Mouse (Mus musculus): Measurements from ENCODE around the gene Sphk1.

DNA sequence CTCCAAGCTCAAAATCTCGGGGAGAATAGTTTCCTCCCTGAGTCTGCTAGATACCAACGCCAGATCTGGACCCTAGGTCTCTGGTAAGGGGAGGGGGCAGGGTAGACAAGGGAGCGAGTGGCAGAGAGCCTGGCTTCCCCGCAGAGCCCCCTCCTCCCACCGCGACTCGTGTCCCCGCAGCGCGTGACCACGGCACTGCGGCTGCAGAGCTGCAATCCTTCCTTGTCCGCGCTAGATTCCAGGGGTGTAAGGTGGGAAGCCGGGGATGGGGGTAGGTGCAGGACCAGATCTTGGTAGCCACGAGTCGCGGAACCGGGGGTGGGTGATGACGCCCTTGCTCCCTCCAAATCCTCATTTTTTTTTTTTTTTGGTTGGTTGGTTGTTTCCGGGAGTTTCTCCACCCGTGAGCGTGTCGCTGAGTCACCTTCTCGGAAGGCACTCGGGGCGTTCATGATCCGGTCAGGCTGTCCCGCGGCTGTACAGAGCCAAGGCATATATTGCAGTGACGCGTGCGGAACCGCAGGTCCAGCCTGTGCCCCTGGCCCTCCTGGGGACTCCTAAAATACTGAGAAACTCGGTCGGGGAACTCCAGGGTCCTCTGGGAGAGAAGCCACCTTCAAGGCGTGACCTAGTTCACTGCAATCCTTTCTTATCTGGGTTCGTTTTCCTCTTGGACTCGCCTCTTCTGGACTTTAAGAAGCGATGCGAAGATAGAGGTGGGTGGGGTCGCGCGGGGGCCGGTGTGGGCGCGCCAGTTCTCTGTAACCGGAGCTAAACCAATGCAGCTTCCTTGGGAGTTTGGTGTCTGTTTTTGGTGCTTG is 856 bp downstream of the Sphk1 start:
- TF ChIP-seq GATA1 (IDR thresholded peaks at IDR 0.05; ENCODE audit: borderline replicate concordance, low read length) (no peak), FLI1 (IDR thresholded peaks at IDR 0.05; ENCODE audit: low read length) (no peak)
